Mouse (Mus musculus) right cerebral cortex, adult 18-20 months (tissue): ENCODE results near the gene Gm15517.
A peak's percentile ranks its signal among the peaks of the same experiment; 100 is the strongest.
"Not testable (repeated sequence)": the region's sequence is repeated elsewhere in the genome, so short reads cannot be mapped to it uniquely, and the experiment has no call there.

Experiments
- DNase-seq: peaks from one replicate; pipeline ENCODE4 v3.0.0; 2022; ENCODE audit warnings: mixed read lengths

Gene Gm15517

DNA sequence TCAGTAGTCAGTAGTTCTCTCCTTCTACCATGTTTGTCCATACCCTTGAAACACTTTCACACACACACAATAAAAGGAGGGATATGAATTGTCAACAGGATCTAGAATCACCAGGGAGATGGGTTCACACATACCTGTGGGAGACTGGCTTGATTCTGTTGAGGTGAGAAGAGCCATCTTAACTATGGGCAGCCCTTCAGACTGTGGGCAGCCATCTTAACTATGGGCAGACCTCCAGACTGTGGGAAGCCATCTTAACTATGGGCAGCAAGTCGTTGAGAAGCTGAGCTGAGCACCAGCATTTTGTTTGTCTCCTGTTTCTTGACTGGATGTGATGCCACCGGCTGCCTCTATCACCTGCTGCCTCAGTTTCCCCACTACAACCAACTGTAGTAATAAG, 10.1 kb downstream of the Gm15517 start:
- DNase-seq = no peak

GRCm38 (mm10) chr7:44272546-44272945, 11.3 kb downstream of the Gm15517 start:
- no peak for DNase-seq

DNA sequence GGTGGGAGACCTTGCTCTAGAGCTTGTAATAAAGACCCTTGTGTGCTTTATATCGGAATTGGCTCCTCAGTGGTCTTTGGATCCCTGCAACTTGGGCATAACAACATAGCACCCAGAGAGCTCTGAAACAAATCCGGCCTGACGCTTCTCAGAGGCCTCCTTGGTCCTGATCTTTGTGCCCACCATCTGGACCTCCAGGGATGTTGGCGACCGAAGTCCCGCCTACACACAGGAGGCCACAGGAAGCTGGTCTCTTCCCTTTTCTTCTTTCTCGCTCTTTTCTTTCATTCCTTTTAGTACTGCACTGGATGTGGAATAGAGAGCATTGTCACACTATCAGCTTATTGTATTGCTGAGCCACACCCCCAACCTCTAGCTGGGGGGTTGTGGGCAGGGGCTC, 12.2 kb downstream of the Gm15517 start:
- DNase-seq = no peak

DNA sequence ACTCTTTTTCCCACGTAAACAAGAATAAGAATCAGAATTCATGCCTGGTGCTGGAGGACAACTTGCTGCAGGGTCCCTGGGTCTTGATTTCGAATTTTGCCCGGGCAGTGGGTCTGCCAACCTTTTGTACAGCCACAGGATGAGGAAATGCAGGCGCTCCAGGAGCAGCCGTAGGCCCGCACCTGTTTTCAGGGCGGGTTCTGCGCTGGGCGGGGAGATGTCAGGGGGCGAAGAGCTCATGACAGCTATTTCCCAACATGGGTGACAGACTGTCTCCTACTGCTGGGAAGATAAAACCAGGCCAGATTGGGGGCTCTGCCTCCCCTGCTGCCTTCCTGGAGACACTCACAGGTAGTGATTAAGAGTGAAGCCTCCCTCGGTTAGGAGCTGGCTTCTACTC, 12.8 kb downstream of the Gm15517 start:
- DNase-seq = no peak

GRCm38 (mm10) chr7:44275546-44275945, 14.3 kb downstream of the Gm15517 start:
- no peak for DNase-seq

DNA sequence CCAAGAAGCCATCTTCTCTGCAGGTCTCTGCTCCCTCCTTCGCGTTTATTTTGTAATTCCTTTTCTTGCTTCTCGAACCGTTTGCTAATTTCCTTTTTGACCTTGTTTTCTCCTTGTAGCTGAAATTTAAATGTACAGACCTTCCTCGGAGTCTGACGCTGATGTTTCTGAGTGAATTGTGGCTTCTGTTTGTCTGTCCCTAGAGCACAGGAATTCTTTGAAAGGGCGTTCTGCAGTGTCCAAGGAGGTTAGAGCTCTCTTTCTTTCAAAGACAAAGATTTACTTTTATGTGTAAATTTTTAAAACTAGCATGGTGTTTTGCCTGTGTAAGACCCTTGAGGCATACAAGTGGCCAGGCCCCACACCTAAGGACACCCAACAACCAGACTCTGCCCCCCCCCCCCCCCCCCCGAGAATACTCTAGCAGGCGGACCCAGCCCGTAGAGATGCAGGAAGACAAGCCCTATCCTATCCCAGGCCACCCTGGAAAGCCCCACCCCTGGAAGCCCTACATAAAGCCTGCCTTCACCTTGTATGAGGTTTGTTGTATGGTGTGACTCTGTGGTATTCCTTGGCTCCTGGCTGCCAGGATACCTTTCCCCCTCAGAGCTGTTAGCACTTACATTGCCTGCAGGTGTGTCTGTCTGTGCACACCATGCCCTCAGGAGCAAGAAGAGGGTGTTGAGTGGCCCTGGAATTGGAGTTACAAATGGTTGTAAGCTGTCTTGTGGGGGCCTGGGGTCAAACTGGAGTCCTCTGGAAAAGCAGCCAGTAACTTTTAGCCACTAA, 15.4 kb downstream of the Gm15517 start:
- DNase-seq = no peak

- peak; percentile 64 for DNase-seq
These were observed 16.0 kb downstream of the Gm15517 start for GRCm38 (mm10) chr7:44277250-44277622.

GRCm38 (mm10) chr7:44280959-44281358, 19.7 kb downstream of the Gm15517 start:
- no peak for DNase-seq

GRCm38 (mm10) chr7:44281586-44281985, 20.3 kb downstream of the Gm15517 start:
- peak; percentile 27 for DNase-seq

- no peak for DNase-seq
These were observed 26.5 kb downstream of the Gm15517 start for GRCm38 (mm10) chr7:44287760-44288159.

DNA sequence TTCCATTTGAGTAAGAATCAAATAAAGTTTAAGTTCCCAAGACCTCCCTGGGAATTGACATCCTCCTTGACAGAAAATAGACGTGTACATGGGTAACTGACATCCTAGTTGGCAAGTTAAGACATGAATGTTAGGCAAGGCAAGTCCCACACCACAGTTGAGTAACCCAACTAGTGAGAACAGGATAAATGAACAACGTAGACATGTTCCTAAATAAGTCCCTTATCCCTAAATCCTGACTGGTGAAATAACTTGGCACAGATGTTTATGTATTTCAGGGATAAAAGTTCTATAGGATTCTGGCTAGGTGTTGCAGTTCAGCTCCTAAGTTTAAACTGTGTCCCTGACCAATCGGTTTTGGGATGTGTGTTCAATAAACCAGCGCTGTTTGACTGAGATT, 29.7 kb downstream of the Gm15517 start:
- no peak for DNase-seq

- no peak for DNase-seq
These were observed 30.2 kb downstream of the Gm15517 start for GRCm38 (mm10) chr7:44291418-44291817.

- not testable (repeated sequence) for DNase-seq
These were observed 36.3 kb downstream of the Gm15517 start for GRCm38 (mm10) chr7:44297501-44297900.

- DNase-seq = no peak
These were observed 42.4 kb downstream of the Gm15517 start for GRCm38 (mm10) chr7:44303346-44304340.

DNA sequence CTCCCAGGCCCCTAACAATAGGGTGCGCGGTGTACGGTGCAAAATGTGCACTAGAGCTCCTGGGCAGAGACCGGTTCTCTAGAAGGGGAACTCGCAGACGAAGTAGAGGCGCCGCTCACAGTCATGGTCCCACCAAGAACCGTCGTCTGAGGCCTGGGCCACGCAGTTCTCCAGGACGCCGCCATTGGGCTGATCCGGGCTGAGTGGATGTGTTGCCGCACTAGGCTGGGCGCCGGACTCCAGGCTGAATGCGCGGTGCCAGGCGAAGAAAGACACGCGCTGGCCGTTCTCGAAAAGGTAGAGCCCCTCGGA, 43.2 kb downstream of the Gm15517 start:
- no peak for DNase-seq

GRCm38 (mm10) chr7:44304775-44305641, 43.8 kb downstream of the Gm15517 start:
- peak; percentile 99 for DNase-seq

DNA sequence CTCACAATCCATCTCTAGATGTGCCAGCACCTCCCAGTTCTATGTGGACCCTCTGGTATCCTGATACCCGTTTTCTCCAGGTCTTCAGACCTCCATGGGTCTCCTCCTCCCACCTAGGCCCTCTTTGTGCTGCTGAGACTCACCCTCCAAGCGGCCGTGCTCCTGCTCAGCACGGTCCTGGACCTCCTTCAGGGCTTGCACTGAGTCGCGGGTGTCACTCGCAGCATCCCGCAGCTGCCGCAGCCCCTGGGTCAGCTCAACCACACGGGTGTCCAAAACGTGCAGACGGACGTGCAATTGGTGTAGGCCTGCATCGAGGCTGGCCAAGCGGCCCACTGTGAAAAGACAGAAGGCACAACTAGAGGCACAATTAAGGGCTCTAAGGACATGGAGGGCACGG, 44.4 kb downstream of the Gm15517 start:
- DNase-seq = no peak

- DNase-seq = no peak
These were observed 45.4 kb downstream of the Gm15517 start, which contains the start of gene Clec11a for GRCm38 (mm10) chr7:44306516-44307240. Gene Clec11a (minus strand): TSS chr7:44306902.

DNA sequence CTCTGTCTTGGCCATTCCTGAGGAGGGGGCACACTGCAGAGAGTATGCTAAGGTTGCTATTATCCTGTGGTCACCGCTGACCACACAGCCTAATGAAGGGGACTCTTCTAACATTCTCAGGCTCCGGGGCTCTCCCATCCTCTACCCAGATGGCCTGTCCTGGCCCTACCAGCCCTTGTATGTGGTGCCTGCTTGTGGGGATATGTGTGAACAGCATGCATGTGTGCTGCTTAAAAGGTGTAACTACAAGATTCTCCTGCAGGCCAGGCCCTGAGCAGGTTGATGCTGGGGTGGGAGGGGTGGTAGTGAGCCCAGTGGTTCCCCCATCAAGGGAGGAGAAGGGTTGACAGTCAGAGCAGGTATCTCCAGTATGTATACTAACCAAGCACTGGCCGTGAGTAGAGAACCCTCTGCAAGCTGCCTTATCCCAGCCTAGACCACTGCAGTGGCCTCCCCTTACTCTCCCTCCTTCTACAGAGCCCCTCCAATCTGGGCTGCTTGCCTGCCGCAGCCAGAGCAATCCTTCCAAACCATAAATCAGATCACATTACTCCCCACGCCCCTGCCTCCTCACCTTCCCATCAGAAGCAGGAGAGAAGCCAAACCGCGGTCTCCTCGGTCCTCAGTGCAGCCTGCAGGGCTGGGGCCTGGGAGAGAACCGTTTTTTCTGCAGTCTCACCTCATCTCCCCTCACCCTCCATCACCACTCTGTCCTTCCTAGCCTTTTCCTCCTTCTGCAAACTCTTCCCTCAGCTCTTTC, 46.2 kb downstream of the Gm15517 start:
- no peak for DNase-seq

GRCm38 (mm10) chr7:44309475-44310284, 48.4 kb downstream of the Gm15517 start, which contains the start of gene Shank1:
Gene Shank1 (plus strand): TSS chr7:44310253.
- DNase-seq = peak; percentile 11
